Mouse (Mus musculus): Measurements from ENCODE around the gene Smim4.

DNA sequence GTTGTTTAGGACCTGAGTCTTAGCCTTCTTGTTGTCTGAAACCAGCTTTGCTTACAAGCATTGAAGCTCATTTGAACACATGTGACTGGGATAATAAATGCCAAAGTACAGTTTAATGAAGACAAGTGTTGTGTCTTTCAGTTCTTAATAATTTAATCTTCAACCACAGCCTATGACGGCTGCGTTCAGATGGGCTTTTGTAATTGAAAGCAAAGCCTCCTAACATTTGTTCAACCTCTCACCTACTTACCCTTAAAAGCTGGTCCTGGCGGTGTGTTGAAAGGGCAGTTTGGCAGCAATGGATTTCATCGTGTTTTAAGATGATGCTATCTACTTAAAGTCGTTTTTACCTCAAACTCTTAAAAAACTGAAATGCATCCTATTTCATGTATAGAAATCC is 16.6 kb downstream of the Smim4 start:
- TF ChIP-seq CTCF (conservative IDR thresholded peaks at IDR 0.05 in 1 of 2, IDR thresholded peaks at IDR 0.05 in 1 of 2; ENCODE audit: low read depth in 2 of 2, low read length in 2 of 2), result no peak
- no peak for TF ChIP-seq POLR2A (IDR thresholded peaks at IDR 0.05; ENCODE audit: low read depth, low read length)
- no peak for TF ChIP-seq ZNF384 (IDR thresholded peaks at IDR 0.05; ENCODE audit: low read depth, low read length)
- no peak for TF ChIP-seq EP300 (IDR thresholded peaks at IDR 0.05; ENCODE audit: low read length)
- no peak for TF ChIP-seq HCFC1 (IDR thresholded peaks at IDR 0.05; ENCODE audit: low read depth, low read length)
- TF ChIP-seq USF1 (IDR thresholded peaks at IDR 0.05; ENCODE audit: low read depth, low read length), result no peak
- no peak for TF ChIP-seq RAD21 (IDR thresholded peaks at IDR 0.05; ENCODE audit: low read depth, low read length)
- no peak for TF ChIP-seq SIN3A (IDR thresholded peaks at IDR 0.05; ENCODE audit: low read length)
- TF ChIP-seq POLR2AphosphoS2 (IDR thresholded peaks at IDR 0.05; ENCODE audit: low read depth, low read length), result no peak
- no peak for TF ChIP-seq ZMIZ1 (IDR thresholded peaks at IDR 0.05; ENCODE audit: low read depth, low read length)
- TF ChIP-seq ELF1 (IDR thresholded peaks at IDR 0.05; ENCODE audit: low read depth, low read length), result no peak
- TF ChIP-seq MAFK (IDR thresholded peaks at IDR 0.05; ENCODE audit: insufficient replicate concordance, low read length), result no peak
- TF ChIP-seq MYC (IDR thresholded peaks at IDR 0.05; ENCODE audit: low read depth, low read length), result no peak

Data from CH12.LX (cell line).